Mouse (Mus musculus) mouse embryonic stem cell (cell line): Measurements from ENCODE around the gene Shbg.

Experiments used
- in situ Hi-C, 2 experiments: fragments of 300-500 bp; cut with MboI; formaldehyde crosslinking; loops; 1 replicate in 1 of 2; 3 replicates in 1 of 2; pipeline ENCODE4 v1.14.3; 2019 to 2020; ENCODE audit warnings: low sequenced_read_pairs in 2 of 2, low pct_unique_long_range_greater_than_20kb in 1 of 2, mixed read lengths in 1 of 2; ENCODE audit not compliant: unreplicated experiment in 1 of 2

Shbg gene

GRCm38 (mm10) chr11:69582230-69582805, 35.4 kb downstream of the Shbg start:
- in situ Hi-C loops: no loop called here

- in situ Hi-C loops: no loop called here
Measured at GRCm38 (mm10) chr11:69581814-69582213, 35.9 kb downstream of the Shbg start.

- in situ Hi-C loops: no loop called here
Measured at GRCm38 (mm10) chr11:69581147-69581688, 36.5 kb downstream of the Shbg start.

- in situ Hi-C loops: no loop called here
Measured at GRCm38 (mm10) chr11:69580572-69581146, 37.0 kb downstream of the Shbg start.

- in situ Hi-C loops: no loop called here
Measured at GRCm38 (mm10) chr11:69580091-69580514, 37.6 kb downstream of the Shbg start, which contains the start of the genes Wrap53 and Trp53. Gene Wrap53, minus strand, starts transcription at chr11:69580255. Gene Trp53, plus strand, starts transcription at chr11:69580359.

GRCm38 (mm10) chr11:69579128-69580017, 38.3 kb downstream of the Shbg start:
- in situ Hi-C loops: loop anchor here in 1 of 2 experiments (5.0 kb wide), 1 partner anchor 37 kb away; no protein-coding TSS in a partner anchor

GRCm38 (mm10) chr11:69578301-69578700, 39.4 kb downstream of the Shbg start:
- in situ Hi-C loops: loop anchor here in 1 of 2 experiments (5.0 kb wide), 1 partner anchor 36 kb away; no protein-coding TSS in a partner anchor

GRCm38 (mm10) chr11:69576307-69576706, 41.4 kb downstream of the Shbg start:
- in situ Hi-C loops: loop anchor here in 1 of 2 experiments (5.0 kb wide), 1 partner anchor 34 kb away; no protein-coding TSS in a partner anchor

GRCm38 (mm10) chr11:69575220-69575619, 42.5 kb downstream of the Shbg start:
- in situ Hi-C loops: loop anchor here in 1 of 2 experiments (5.0 kb wide), 1 partner anchor 33 kb away; no protein-coding TSS in a partner anchor

GRCm38 (mm10) chr11:69565131-69565530, 52.6 kb downstream of the Shbg start:
- in situ Hi-C loops: no loop called here
